In genomic region chr6:51881181-51881968, GRCm38 (mm10) we compare ENCODE assay signal across 8 mouse cellular contexts.
DNase-seq lines count a peak whose midpoint lies in the region; ATAC-seq lines count a peak whose summit lies in the region.

No protein-coding gene starts in this region.

- no peaks in the 10 kb centered on the region for H3K27me3 ChIP-seq in heart, embryonic 13.5 days (replicated peaks)
- H3K27me3 ChIP-seq in limb, embryonic 10.5 days (ENCODE audit: low read depth, poor library complexity, severe bottlenecking), result peaks cover 19% of the 10 kb centered on the region; the same call in 1 of the 2 replicates
- H3K27me3 ChIP-seq in forebrain, embryonic 11.5 days (ENCODE audit: control insufficient read depth, insufficient read depth, low read length), result 0 out of 2 replicates have a peak, but pooled peaks cover 2% of the 10 kb centered on the region

- H3K9me3 ChIP-seq in heart, embryonic 13.5 days, result no peaks in the 10 kb centered on the region
- no peaks in the 10 kb centered on the region for H3K9me3 ChIP-seq in limb, embryonic 10.5 days (replicated peaks)
- no peaks in the 10 kb centered on the region for H3K9me3 ChIP-seq in forebrain, embryonic 11.5 days (ENCODE audit: control insufficient read depth, low read length)

- 48% methylated on average over 13 of the region's 13 CpGs for WGBS in heart, embryonic 13.5 days
- WGBS in limb, embryonic 10.5 days, result 41% methylated on average over 13 of the region's 13 CpGs
- 66% methylated on average over 13 of the region's 13 CpGs for WGBS in forebrain, embryonic 11.5 days

- intact Hi-C loops in left cerebral cortex, postnatal 36 days (cut with DNase I), result no loop called here

- H3K27ac ChIP-seq in brown adipose tissue, adult 24 weeks (replicated peaks; ENCODE audit: low read depth, low read length), result peak overlapping the region; percentile 61
- H3K27ac ChIP-seq in heart, embryonic 13.5 days (replicated peaks), result peak overlapping the region; percentile 89
- peak overlapping the region; percentile 66 for H3K27ac ChIP-seq in limb, embryonic 10.5 days
- no peak overlapping the region for H3K27ac ChIP-seq in forebrain, embryonic 11.5 days (ENCODE audit: low read depth, low read length)

- DNase-seq in limb, embryonic 10.5 days (ENCODE audit: low spot score), result no peak
- DNase-seq in left cerebral cortex, postnatal 36 days (ENCODE audit: low spot score in 2 of 2), result no peak
- no peak for DNase-seq in left cerebral cortex, adult 9 months (ENCODE audit: low spot score in 2 of 2)
- no peak for DNase-seq in right cerebral cortex, postnatal 4 days
- DNase-seq in forebrain, embryonic 11.5 days (ENCODE audit: low spot score), result no peak

- ATAC-seq in heart, embryonic 13.5 days (ENCODE audit: extremely low read depth, insufficient number of reproducible peaks, low FRiP score, low TSS enrichment), result no peak
- ATAC-seq in megakaryocyte progenitor cell, adult 5-6 weeks (replicated peaks; ENCODE audit: poor library complexity), result peak; percentile 91
- ATAC-seq in forebrain, embryonic 11.5 days (replicated peaks; ENCODE audit: low FRiP score), result no peak

- H3K36me3 ChIP-seq in heart, embryonic 13.5 days, result no peaks in the 10 kb centered on the region
- no peaks in the 10 kb centered on the region for H3K36me3 ChIP-seq in limb, embryonic 10.5 days
- H3K36me3 ChIP-seq in forebrain, embryonic 11.5 days (ENCODE audit: control insufficient read depth, insufficient read depth, low read length), result no peaks in the 10 kb centered on the region

- H3K4me3 ChIP-seq in brown adipose tissue, adult 24 weeks (ENCODE audit: insufficient read depth, low read depth, low read length), result no peak overlapping the region
- no peak overlapping the region for H3K4me3 ChIP-seq in heart, embryonic 13.5 days
- H3K4me3 ChIP-seq in limb, embryonic 10.5 days, result no peak overlapping the region
- H3K4me3 ChIP-seq in forebrain, embryonic 11.5 days (ENCODE audit: low read depth, low read length), result no peak overlapping the region

- 0 out of 2 replicates have a peak overlapping the region, but pooled peaks have one; percentile 10 for H3K9ac ChIP-seq in heart, embryonic 13.5 days
- H3K9ac ChIP-seq in forebrain, embryonic 11.5 days (ENCODE audit: low read length), result no peak overlapping the region

- peaks cover 28% of the 10 kb centered on the region for H3K4me1 ChIP-seq in brown adipose tissue, adult 24 weeks (ENCODE audit: control insufficient read depth, insufficient read depth, insufficient read length, low read length)
- H3K4me1 ChIP-seq in heart, embryonic 13.5 days, result peaks cover 34% of the 10 kb centered on the region
- H3K4me1 ChIP-seq in limb, embryonic 10.5 days, result peaks cover 33% of the 10 kb centered on the region
- no peaks in the 10 kb centered on the region for H3K4me1 ChIP-seq in forebrain, embryonic 11.5 days (replicated peaks; ENCODE audit: control insufficient read depth, insufficient read depth, low read length)

- peak overlapping the region; percentile 31 for H3K4me2 ChIP-seq in heart, embryonic 13.5 days
- H3K4me2 ChIP-seq in forebrain, embryonic 11.5 days (ENCODE audit: low read depth, low read length, severe bottlenecking), result no peak overlapping the region
